Mouse (Mus musculus) spleen, adult 2 months (tissue): ENCODE results near the gene Cenpa. TPM values are rescaled to one million over a fixed set of nuclear protein-coding genes. Genes with fewer than 3 reads are reported as not detected.

Experiments used
- DNase-seq, 2 experiments: peaks; one replicate each; pipeline versions ENCODE4 v3.0.0 to v3.0.0-alpha.2; 2012 to 2021; ENCODE audit warnings: low spot score in 2 of 2, low read depth in 1 of 2
- H3K27ac ChIP-seq: fragments of 200-500 bp; 2 replicates; pipeline ENCODE4 v1.5.1; 2012; ENCODE audit warnings: low read length, inconsistent platforms; ENCODE audit not compliant: insufficient read depth
- H3K27me3 ChIP-seq: fragments of 200-500 bp; 2 replicates; pipeline ENCODE4 v1.6.1; 2012; ENCODE audit warnings: mild to moderate bottlenecking, moderate library complexity, low read length, inconsistent platforms; ENCODE audit not compliant: control insufficient read depth, insufficient read depth
- H3K36me3 ChIP-seq: fragments of 200-500 bp; 2 replicates; pipeline ENCODE4 v1.6.1; 2012; ENCODE audit warnings: mild to moderate bottlenecking, low read length, inconsistent platforms; ENCODE audit not compliant: control insufficient read depth, insufficient read depth
- H3K4me1 ChIP-seq: fragments of 200-500 bp; 2 replicates; pipeline ENCODE4 v1.6.1; 2011; ENCODE audit warnings: inconsistent platforms; ENCODE audit not compliant: control insufficient read depth, insufficient read depth, insufficient read length
- H3K4me3 ChIP-seq: fragments of 200-500 bp; 2 replicates; pipeline ENCODE4 v1.5.1; 2011; ENCODE audit warnings: mild to moderate bottlenecking, inconsistent platforms; ENCODE audit not compliant: insufficient read depth, insufficient read length; ENCODE audit errors: extremely low read depth
- CTCF ChIP-seq: fragments of 200-500 bp; IDR thresholded peaks from 2 replicates; pipeline ENCODE4 v1.5.1; 2011; ENCODE audit warnings: mild to moderate bottlenecking, inconsistent platforms; ENCODE audit not compliant: insufficient read depth, insufficient read length, insufficient replicate concordance; ENCODE audit errors: extremely low read depth
- POLR2A ChIP-seq: fragments of 200-500 bp; IDR thresholded peaks from 2 replicates; pipeline ENCODE4 v1.6.1; 2011; ENCODE audit warnings: low read depth, low read length, inconsistent platforms
- WGBS: fragments of 180-500 bp; shearing (Covaris S2); methylation state at CpG from one replicate; pipeline ENCODE4 v1.1.7; 2018; 5-methylcytosine and 5-hydroxymethylcytosine counted together
- polyA plus RNA-seq: library from polyadenylated mRNA; depleted of rRNA; stranded (reverse); fragments of >200 nt; gene quantifications from 2 replicates; pipeline ENCODE4 v1.2.3, GENCODE M21; 2012

Gene Cenpa
- polyA plus RNA-seq, 1 experiment = 47.7 TPM

DNA sequence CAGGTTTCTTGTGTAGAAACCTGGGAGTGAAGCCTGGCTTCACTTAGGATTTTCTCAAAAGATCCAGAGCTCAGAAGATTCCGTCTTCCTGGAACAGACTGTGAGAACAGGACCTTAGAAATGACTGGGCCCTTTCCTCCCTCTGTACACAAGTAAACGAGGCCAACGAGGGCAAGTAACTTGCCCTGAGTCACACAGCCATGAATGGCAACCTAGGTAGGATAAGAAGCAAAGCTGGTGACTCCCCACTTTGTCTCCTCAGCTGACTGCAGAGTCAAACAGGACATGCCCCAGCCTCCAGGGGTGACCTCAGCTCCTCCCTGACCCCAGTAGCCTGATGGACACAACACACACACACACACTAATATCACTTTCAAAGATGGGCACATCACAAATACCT lies 41.2 kb upstream of the Cenpa start:
- no peak for TF ChIP-seq POLR2A
- no peak for TF ChIP-seq CTCF

DNA sequence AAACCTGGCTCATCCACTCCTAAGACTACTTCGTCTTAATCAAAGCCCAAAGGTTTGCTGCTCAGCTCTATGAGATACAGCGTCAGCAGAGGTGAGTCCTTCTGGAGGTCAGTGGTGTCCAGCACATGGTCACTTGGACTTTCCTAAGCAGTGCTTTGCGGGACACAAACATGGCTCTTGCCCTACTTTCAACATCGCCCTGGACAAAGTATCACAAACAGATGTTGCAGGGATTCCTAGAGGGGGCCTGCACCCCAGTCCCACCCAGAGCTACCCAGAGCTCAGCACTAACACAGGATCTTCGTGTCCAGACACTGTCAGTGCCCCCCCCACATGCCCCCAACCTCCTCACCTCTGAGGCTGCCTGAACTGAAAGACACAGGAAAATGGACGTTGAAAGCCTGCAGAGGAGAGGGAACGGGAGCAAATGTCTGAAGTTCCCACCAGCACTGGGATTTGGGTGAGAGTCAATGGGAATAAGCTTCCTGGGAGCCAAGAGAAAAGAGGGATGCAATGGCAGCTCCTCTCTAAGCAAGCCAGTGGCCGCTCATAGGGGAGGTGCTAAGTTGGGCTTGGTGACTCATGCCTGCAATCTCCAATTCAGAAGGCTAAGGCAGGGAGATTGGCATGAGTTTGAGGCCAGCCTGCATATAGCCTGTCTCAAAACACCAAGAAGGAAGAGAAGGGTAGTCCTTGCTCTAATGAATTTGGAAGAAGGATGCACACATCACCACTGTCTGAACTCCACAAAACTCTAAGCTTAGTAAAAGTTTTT lies 40.1 kb upstream of the Cenpa start:
- TF ChIP-seq POLR2A (no peak), CTCF (no peak)
- WGBS = 85% methylated on average over 8 of the region's 8 CpGs
- Histone ChIP-seq H3K4me1 (peaks cover 10% of the 10 kb centered on the region; the same call in 1 of the 2 replicates), H3K36me3 (no peaks in the 10 kb centered on the region), H3K27ac (no peak overlapping the region), H3K27me3 (0 out of 2 replicates have a peak, but pooled peaks cover 4% of the 10 kb centered on the region), H3K4me3 (no peak overlapping the region)
- no peak for DNase-seq

More for the DNA sequence above, 41.2 kb upstream of the Cenpa start:
- no peak overlapping the region for H3K4me3 ChIP-seq
- no peaks in the 10 kb centered on the region for H3K36me3 ChIP-seq
- H3K27ac ChIP-seq = no peak overlapping the region
- 67% methylated on average over 3 of the region's 3 CpGs for WGBS
- H3K27me3 ChIP-seq = 0 out of 2 replicates have a peak, but pooled peaks cover 4% of the 10 kb centered on the region
- H3K4me1 ChIP-seq = peaks cover 10% of the 10 kb centered on the region; the same call in 1 of the 2 replicates
- no peak for DNase-seq

DNA sequence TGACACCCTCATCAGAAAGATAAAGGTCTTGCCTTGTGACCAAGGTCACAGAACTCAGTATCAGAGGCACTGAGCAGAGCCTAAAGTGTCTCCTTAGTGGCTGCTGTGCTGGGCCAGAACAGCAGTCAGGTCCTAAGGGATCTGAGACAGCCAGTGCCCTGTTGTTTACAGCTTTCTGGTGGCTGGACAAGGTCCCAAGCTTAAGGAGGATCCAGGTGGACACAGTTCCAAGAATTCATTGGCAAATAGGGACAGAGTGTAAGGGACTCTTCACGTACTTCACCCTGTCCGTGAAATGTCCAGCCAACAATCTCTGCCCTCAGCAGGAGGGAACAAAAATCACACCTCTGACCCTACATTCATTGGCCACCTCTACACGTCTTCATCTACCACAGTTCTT lies 38.1 kb upstream of the Cenpa start:
- TF ChIP-seq CTCF = no peak
- TF ChIP-seq POLR2A = no peak
- DNase-seq = no peak
- Histone ChIP-seq H3K27ac (no peak overlapping the region), H3K4me1 (no peaks in the 10 kb centered on the region), H3K27me3 (no peaks in the 10 kb centered on the region), H3K4me3 (no peak overlapping the region), H3K36me3 (no peaks in the 10 kb centered on the region)
- 72% methylated on average over 3 of the region's 3 CpGs for WGBS

DNA sequence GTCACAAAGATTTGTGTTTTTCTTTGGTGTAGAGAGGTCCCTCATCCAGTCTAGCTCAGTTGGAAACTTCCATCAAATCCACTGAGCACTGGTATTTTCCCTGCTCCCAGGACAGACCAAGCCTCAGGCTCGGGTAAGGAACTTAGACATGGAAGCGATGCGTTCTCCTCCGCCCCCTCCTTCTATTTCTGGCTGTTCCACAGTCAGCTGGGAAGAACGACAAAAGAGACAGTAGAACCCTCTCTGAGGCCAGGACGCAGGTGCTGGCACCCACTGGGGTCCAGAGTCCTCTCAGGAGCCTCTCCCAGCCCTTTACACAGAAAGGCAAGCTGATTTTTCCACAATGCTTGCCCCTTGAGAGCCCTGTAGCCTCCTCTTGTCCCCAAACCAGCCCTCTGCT lies 36.2 kb upstream of the Cenpa start:
- H3K27ac ChIP-seq = no peak overlapping the region
- H3K4me1 ChIP-seq = no peaks in the 10 kb centered on the region
- WGBS = 80% methylated on average over 6 of the region's 6 CpGs
- H3K36me3 ChIP-seq = no peaks in the 10 kb centered on the region
- DNase-seq = no peak
- no peaks in the 10 kb centered on the region for H3K27me3 ChIP-seq
- no peak overlapping the region for H3K4me3 ChIP-seq
- TF ChIP-seq POLR2A (no peak), CTCF (no peak)

DNA sequence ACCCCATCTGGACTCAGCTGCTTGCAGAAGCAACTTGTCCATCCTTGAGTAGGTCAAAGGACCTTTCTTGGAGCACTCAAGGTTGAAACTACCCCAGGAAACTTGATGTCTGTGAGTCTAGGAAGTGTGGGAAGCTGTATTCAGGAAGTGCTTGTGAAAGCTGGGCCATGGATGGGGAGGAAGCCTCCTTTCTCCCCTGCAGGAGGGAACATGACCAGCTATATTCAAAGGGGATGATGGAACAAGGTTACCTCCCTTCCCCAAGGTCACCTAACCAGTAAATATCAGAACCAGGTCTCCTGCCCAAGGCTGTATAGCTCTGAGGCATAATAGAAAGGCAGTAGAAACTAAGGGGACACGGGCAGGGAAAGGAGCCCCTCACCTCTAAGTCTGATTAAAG lies 34.4 kb upstream of the Cenpa start:
- TF ChIP-seq POLR2A (no peak), CTCF (no peak)
- Histone ChIP-seq H3K4me1 (no peaks in the 10 kb centered on the region), H3K4me3 (no peak overlapping the region), H3K36me3 (no peaks in the 10 kb centered on the region), H3K27me3 (no peaks in the 10 kb centered on the region), H3K27ac (no peak overlapping the region)
- 76% methylated on average over 1 of the region's 1 CpGs for WGBS
- no peak for DNase-seq

DNA sequence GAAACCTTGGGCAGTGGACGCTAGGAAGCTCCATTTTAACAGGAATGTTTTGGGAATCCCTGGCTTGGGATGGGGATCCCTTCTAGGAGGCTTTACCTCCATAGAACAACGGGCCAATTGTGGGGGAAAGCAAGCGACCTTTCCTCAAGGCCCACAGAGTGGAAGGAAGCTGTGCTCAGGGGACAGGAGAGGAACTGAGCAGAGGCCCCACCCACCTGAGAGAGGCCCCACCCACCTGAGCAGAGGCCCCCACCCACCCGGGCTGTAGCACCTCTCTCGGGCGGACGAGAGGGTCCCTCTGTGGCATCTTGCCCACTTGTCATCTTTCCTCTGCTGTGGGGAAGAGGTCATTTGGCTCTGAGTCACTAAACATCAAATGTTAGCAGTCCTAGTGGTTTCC lies 29.6 kb upstream of the Cenpa start:
- DNase-seq = no peak
- no peak overlapping the region for H3K27ac ChIP-seq
- TF ChIP-seq CTCF (no peak), POLR2A (no peak)
- H3K4me1 ChIP-seq = no peaks in the 10 kb centered on the region
- no peaks in the 10 kb centered on the region for H3K27me3 ChIP-seq
- H3K4me3 ChIP-seq = no peak overlapping the region
- WGBS = 27% methylated on average over 7 of the region's 7 CpGs
- H3K36me3 ChIP-seq = no peaks in the 10 kb centered on the region

DNA sequence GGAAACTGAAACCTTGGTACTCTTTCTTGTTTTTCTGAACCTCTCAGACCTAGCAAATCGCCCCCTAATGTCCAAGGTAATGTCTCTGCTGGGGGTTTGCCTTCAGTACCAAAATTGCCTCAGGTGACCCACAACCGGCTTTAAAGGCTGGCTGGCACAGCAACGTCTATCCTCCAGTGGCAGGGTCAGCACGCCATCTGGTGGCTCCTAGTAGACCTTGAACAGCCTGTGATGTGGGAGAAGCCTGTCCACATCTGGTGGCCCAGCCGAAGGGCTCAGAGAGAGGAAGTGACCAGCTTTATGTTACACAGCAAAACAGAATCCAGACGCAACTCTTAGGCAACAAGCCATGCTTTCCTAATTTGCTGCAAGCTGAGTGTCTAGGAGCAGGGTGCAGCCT lies 28.5 kb upstream of the Cenpa start:
- H3K27me3 ChIP-seq = no peaks in the 10 kb centered on the region
- no peak overlapping the region for H3K4me3 ChIP-seq
- peak; percentile 81; the same call in 1 of the 2 replicates for TF ChIP-seq CTCF
- TF ChIP-seq POLR2A = no peak
- H3K4me1 ChIP-seq = no peaks in the 10 kb centered on the region
- no peak overlapping the region for H3K27ac ChIP-seq
- 2% methylated on average over 6 of the region's 6 CpGs for WGBS
- DNase-seq = peak; percentile 14 to 76
- H3K36me3 ChIP-seq = no peaks in the 10 kb centered on the region
